Mouse (Mus musculus) ES-Bruce4 (cell line): ENCODE data around the gene Edil3.

Experiments
- CTCF ChIP-seq: IDR thresholded peaks from one replicate; pipeline ENCODE4 v1.8.1; 2011; ENCODE audit warnings: low read depth, low read length
- EP300 ChIP-seq: IDR thresholded peaks from 2 replicates; pipeline ENCODE4 v1.6.1; 2011; ENCODE audit warnings: low read depth, low read length; ENCODE audit not compliant: insufficient read depth
- POLR2A ChIP-seq: IDR thresholded peaks from one replicate; pipeline ENCODE4 v1.8.1; 2011; ENCODE audit warnings: low read length; ENCODE audit not compliant: insufficient read depth

DNA sequence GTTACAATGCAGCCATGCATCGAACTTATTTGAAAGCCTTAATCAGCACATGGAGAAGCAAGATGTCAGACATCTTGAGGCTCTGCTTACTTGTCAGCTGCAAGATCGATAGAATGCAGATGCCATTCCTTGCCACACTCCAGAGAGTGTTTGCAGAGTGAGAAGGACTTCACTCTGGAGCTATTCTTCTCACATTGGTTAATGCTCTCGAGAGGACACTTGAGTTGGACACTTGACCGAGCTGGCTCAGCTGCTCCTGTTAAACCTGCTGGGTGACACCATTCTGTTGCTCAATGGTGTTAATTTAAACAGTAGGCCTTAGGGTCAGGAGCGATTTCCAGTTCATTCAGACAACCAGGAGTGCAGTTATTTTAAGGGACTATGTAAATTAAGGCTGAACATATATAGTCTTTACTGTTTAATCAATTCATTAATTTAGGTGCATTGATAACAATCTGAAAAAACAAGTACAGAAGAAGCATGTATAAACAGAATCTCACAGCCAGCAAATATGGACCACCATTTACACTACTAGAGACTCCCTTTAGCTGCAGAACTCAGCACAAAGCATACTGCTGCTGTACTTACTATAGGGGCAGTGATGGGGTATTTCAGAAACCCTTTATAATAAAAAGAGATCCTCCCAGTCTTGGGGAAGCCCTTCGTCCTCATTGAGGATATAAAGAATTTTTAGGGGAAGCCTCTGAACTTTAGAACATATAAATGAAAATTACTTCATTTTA is 301.4 kb downstream of the Edil3 start:
- TF ChIP-seq CTCF (no peak), POLR2A (no peak), EP300 (no peak)
